Mouse (Mus musculus) left cerebral cortex, adult 2 months (tissue): ENCODE data around the gene G6pc. TPM values are rescaled to one million over a fixed set of nuclear protein-coding genes. Genes with fewer than 3 reads are reported as not detected.
A peak's percentile ranks its signal among the peaks of the same experiment; 100 is the strongest.

Source experiments
- DNase-seq, 2 experiments: peaks; one replicate each; pipeline ENCODE4 v3.0.0; 2021 to 2022; ENCODE audit warnings: low spot score in 2 of 2, mixed read lengths in 1 of 2; ENCODE audit errors: extremely low spot score in 1 of 2
- H3K27ac ChIP-seq: fragments of 200-600 bp; 2 replicates; pipeline ENCODE4 v1.8.1; 2022
- H3K4me3 ChIP-seq: fragments of 200-600 bp; 2 replicates; pipeline ENCODE4 v1.8.1; 2022
- CTCF ChIP-seq: fragments of 200-600 bp; IDR thresholded peaks from 2 replicates; pipeline ENCODE4 v1.8.1; 2022; ENCODE audit warnings: antibody characterized with exemption, mild to moderate bottlenecking, moderate library complexity
- intact Hi-C: fragments of 180-260 bp; cut with DNase I; formaldehyde crosslinking; loops from one replicate; pipeline ENCODE4 v1.15.1; 2025
- microRNA-seq, 2 experiments: library from miRNA; unstranded; fragments of <30 nt; microRNA quantifications; one replicate each; pipeline ENCODE4 v1.2.0; 2021
- total RNA-seq, 2 experiments: library from RNA; stranded (reverse); gene quantifications; 2 replicates each; pipeline ENCODE4 v1.2.3; 2021

G6pc gene
- total RNA-seq, 2 experiments from 2014 or later = not detected

GRCm38 (mm10) chr11:101419610-101420009 is 52.2 kb downstream of the G6pc start:
- peak; percentile 23 for TF ChIP-seq CTCF
- no peak overlapping the region for H3K4me3 ChIP-seq
- H3K27ac ChIP-seq = no peak overlapping the region
- DNase-seq = no peak
- intact Hi-C loops = no loop called here

- H3K27ac ChIP-seq = no peak overlapping the region
- no peak for DNase-seq
- intact Hi-C loops = no loop called here
- no peak overlapping the region for H3K4me3 ChIP-seq
- TF ChIP-seq CTCF = no peak
Observed at GRCm38 (mm10) chr11:101420148-101420547, 52.8 kb downstream of the G6pc start.

GRCm38 (mm10) chr11:101424105-101424851 is 56.9 kb downstream of the G6pc start, which contains the start of gene Gm27029:
Gene Gm27029, minus strand, starts transcription at chr11:101424796.
- peak; percentile 38 to 43 for DNase-seq
- Histone ChIP-seq H3K27ac (peak within 1 kb of the TSS; percentile 80), H3K4me3 (peak within 1 kb of the TSS; percentile 75)
- no peak for TF ChIP-seq CTCF
- intact Hi-C loops = loop anchor here (2.0 kb wide), 1 partner anchor 19 kb away; the partner anchor contains the start of gene Rpl27

DNA sequence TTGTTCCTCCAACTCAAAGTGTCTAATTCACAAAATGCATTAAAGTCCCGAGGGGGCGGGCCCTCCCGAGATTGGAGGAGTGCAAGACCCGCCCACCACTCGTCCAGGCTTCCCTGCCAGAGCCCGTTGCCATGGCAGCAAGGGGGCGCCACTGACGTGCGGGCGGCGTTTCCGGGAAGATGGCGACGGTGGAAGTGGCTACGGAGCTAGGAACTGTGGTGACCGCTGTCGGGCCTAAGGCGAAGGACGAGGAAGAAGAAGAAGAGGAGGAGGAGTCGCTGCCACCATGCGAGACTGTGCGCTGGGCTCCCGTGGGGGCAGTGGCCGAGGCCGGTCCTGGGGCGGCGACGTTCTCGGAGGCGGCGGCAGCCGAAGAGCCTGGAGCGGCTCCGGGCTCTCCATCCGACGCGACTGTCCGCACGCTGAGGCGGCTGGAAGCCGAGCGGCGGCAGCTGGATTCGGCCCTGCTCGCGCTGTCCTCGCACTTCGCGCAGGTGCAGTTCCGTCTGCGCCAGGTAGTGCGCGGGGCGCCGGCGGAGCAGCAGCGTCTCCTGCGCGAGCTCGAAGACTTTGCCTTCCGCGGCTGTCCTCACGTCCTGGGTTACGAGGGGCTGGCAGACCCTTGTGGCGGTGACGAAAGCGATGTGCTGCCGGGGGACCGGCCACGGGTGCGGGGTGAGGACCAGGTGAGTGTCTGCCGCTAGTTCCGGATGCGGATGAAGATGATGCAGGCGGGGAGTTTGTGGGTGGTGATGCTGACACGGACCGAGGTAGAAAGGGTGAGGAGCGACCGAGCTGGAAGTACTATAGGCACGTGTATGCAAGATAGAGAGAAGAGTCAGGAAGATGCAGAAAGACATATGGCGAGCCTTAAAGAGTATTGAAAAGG is 57.8 kb downstream of the G6pc start, which contains the start of the genes Rundc1 and Ptges3l:
Gene Rundc1 (plus strand): TSS at position 161 of the 889 bp plus-strand sequence.
Gene Ptges3l (minus strand): TSS at position 409 of the 889 bp plus-strand sequence.
- TF ChIP-seq CTCF = peak; percentile 20
- peak; percentile 98 to 99 for DNase-seq
- peak within 1 kb of the TSS; percentile 75 for H3K4me3 ChIP-seq
- peak within 1 kb of the TSS; percentile 80 for H3K27ac ChIP-seq
- intact Hi-C loops = loop anchor here (2.0 kb wide), 1 partner anchor 18 kb away; the partner anchor contains the start of gene Rpl27

GRCm38 (mm10) chr11:101426165-101426564 is 58.8 kb downstream of the G6pc start:
- Histone ChIP-seq H3K4me3 (peak overlapping the region; percentile 75), H3K27ac (no peak overlapping the region)
- intact Hi-C loops = loop anchor here (2.0 kb wide), 1 partner anchor 127 kb away; the partner anchor contains the start of gene Nbr1
- DNase-seq = no peak
- TF ChIP-seq CTCF = no peak

Small RNA genes within 50 kb of the gene (microRNA-seq; reads per million reads assigned to microRNA genes)
- gene Gm25593 (0 reads per million in 2 experiments), gene Mir6929 (1.2 to 1.9 reads per million in 2 experiments)

Other genes with a start within 250 kb of the G6pc start
- 10 to 100 TPM; 50.7 to 56.6 TPM for gene Retreg3, start 247.7 kb upstream of the G6pc start, total RNA-seq
- gene Tubg1, start 247.6 kb upstream of the G6pc start, total RNA-seq = 10 to 100 TPM; 45.1 to 45.8 TPM
- 10 to 100 TPM; 51.4 to 52.9 TPM for gene Tubg2, start 211.7 kb upstream of the G6pc start, total RNA-seq
- gene Cntnap1, start 197.0 kb upstream of the G6pc start, total RNA-seq = 100 to 1,000 TPM; 171 to 182 TPM
- 10 to 100 TPM; 13.0 to 13.2 TPM for gene Plekhh3, start 196.2 kb upstream of the G6pc start, total RNA-seq
- gene Ccr10, start 192.1 kb upstream of the G6pc start, total RNA-seq = under 1 TPM in 1 of 2 experiments, not detected in 1; 0.38 TPM
- gene Ezh1, start 141.1 kb upstream of the G6pc start, total RNA-seq = 10 to 100 TPM; 56.9 to 62.1 TPM
- 10 to 100 TPM; 35.7 to 40.8 TPM for gene Ramp2, start 121.5 kb upstream of the G6pc start, total RNA-seq
- 10 to 100 TPM; 59.3 to 61.0 TPM for gene Vps25, start 113.9 kb upstream of the G6pc start, total RNA-seq
- gene Wnk4, start 107.0 kb upstream of the G6pc start, total RNA-seq = 1 to 10 TPM; 4.5 to 8.0 TPM
- under 1 TPM; 0.44 to 0.81 TPM for gene Cntd1, start 88.5 kb upstream of the G6pc start, total RNA-seq
- 10 to 100 TPM; 97.5 to 98.4 TPM for gene Coa3, start 88.4 kb upstream of the G6pc start, total RNA-seq
- 100 to 1,000 TPM; 210 to 218 TPM for gene Becn1, start 65.3 kb upstream of the G6pc start, total RNA-seq
- gene Psme3, start 51.3 kb upstream of the G6pc start, total RNA-seq = 100 to 1,000 TPM; 125 to 132 TPM
- 1 to 10 TPM; 7.2 to 9.4 TPM for gene Aoc2, start 42.5 kb upstream of the G6pc start, total RNA-seq
- gene Aoc3, start 37.0 kb upstream of the G6pc start, total RNA-seq = under 1 TPM; 0.63 TPM
- 10 to 100 TPM; 43.8 to 47.1 TPM for gene Aarsd1, start 50.1 kb downstream of the G6pc start, total RNA-seq
- gene Gm27029, start 57.2 kb downstream of the G6pc start, total RNA-seq = 1 to 10 TPM; 7.1 to 9.9 TPM
- 10 to 100 TPM; 37.2 to 44.0 TPM for gene Rundc1, start 57.5 kb downstream of the G6pc start, total RNA-seq
- gene Ptges3l, start 57.8 kb downstream of the G6pc start, total RNA-seq = 1 to 10 TPM; 2.3 to 4.2 TPM
- 10 to 100 TPM; 31.5 to 34.7 TPM for gene Rpl27, start 74.7 kb downstream of the G6pc start, total RNA-seq
- 1 to 10 TPM; 2.4 to 3.2 TPM for gene Ifi35, start 80.8 kb downstream of the G6pc start, total RNA-seq
- gene Rnd2, start 97.4 kb downstream of the G6pc start, total RNA-seq = 100 to 1,000 TPM; 141 to 159 TPM
- 10 to 100 TPM; 33.4 to 36.8 TPM for gene Vat1, start 98.7 kb downstream of the G6pc start, total RNA-seq
- under 1 TPM; 0.61 to 0.70 TPM for gene Brca1, start 184.4 kb downstream of the G6pc start, total RNA-seq
- 100 to 1,000 TPM; 136 to 137 TPM for gene Nbr1, start 184.6 kb downstream of the G6pc start, total RNA-seq
- 1 to 10 TPM; 1.3 to 1.9 TPM for gene Tmem106a, start 214.7 kb downstream of the G6pc start, total RNA-seq
- not detected for gene Gm11634, start 231.7 kb downstream of the G6pc start, total RNA-seq